Mouse (Mus musculus) hindbrain, embryonic 14.5 days (tissue): ENCODE measurements at regions not wholly inside any gene's neighbourhood (a gene's known extent, or its start where the extent isn't known, plus 50 kb on each side); places are given as distances from the start of the nearest gene placed in this dataset. TPM values are rescaled to one million over a fixed set of nuclear protein-coding genes. Genes with fewer than 3 reads are reported as not detected.

Experiments used
- microRNA-seq: library from miRNA; unstranded; fragments of <30 nt; microRNA quantifications from one replicate; pipeline ENCODE4, GENCODE M21; 2016

Small RNAs in the stretch of these regions (microRNA-seq; reads per million reads assigned to microRNA genes)
- gene Gm44301 = not detected
